Mouse (Mus musculus) megakaryocyte, embryonic 14.5 days (primary cell): ENCODE data around the gene Ifna11.
"Not testable (repeated sequence)": the region's sequence is repeated elsewhere in the genome, so short reads cannot be mapped to it uniquely, and the experiment has no call there.

ENCODE experiments used
- FLI1 ChIP-seq: IDR thresholded peaks from 2 replicates; pipeline ENCODE4 v1.6.1; 2012; ENCODE audit warnings: low read length, inconsistent platforms, mixed read lengths
- GATA1 ChIP-seq: IDR thresholded peaks from 3 replicates; pipeline ENCODE4 v1.6.1; 2012; ENCODE audit warnings: mixed read lengths, low read length, inconsistent platforms, borderline replicate concordance

GRCm38 (mm10) chr4:88776622-88777021 is 43.1 kb upstream of the Ifna11 start, which contains the start of gene Gm13289:
- TF ChIP-seq GATA1, FLI1: not testable (repeated sequence)
